Mouse (Mus musculus) thymus, postnatal 10 days (tissue): ENCODE results near the gene Ralgapb.

Experiments
- DNase-seq, 2 experiments: peaks; one replicate each; pipeline ENCODE4 v3.0.0; 2021; ENCODE audit warnings: low spot score in 2 of 2

Ralgapb gene

DNA sequence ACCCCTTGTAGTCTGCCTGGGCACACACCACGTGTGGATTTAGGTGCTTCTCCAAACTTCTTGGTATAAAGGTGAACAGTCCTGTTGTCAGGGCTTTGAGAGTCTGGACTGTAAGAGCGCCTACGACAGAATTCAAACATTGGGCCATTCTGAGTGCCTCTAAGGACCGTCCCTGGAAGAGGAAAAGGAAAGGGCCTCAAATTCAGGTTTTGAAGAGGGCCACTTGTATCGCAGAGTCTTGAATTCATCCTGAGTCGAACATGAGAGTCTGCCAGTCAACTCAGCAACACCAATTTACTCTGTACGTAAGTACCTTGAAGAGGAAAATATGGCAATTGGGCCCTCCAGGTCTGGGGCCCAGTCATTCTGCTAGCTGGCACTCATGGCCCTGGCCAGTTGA lies 6.7 kb upstream of the Ralgapb start:
- DNase-seq, result no peak

DNA sequence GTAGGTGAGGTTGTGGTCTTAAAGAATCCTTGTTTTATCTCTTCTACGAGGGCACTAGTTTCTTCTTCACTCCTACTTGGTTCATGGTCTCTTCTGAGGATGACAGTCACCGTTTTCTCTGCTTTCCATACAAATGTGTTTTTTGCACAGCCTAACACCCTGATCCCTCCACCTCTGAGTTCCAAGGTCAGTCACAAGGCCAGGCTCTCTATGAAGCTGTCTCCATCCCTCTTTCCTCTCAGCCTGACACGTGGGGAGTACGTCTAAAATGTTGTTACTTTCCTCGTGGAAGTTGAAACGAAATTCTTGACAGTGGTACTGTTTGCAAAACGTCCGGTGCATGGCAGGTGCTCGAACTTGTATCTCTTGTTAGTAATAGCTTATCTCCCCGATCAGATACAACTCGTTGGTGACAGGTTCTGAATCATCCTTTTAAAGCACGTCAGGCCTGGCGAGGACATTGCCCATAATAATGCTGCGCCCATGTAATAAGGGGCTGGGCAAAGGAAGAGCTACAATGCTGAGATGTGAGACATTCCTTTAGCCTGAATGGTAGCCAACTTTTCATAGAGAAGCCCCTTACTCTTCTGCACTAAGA lies 552 bp upstream of the Ralgapb start:
- DNase-seq, result no peak

DNA sequence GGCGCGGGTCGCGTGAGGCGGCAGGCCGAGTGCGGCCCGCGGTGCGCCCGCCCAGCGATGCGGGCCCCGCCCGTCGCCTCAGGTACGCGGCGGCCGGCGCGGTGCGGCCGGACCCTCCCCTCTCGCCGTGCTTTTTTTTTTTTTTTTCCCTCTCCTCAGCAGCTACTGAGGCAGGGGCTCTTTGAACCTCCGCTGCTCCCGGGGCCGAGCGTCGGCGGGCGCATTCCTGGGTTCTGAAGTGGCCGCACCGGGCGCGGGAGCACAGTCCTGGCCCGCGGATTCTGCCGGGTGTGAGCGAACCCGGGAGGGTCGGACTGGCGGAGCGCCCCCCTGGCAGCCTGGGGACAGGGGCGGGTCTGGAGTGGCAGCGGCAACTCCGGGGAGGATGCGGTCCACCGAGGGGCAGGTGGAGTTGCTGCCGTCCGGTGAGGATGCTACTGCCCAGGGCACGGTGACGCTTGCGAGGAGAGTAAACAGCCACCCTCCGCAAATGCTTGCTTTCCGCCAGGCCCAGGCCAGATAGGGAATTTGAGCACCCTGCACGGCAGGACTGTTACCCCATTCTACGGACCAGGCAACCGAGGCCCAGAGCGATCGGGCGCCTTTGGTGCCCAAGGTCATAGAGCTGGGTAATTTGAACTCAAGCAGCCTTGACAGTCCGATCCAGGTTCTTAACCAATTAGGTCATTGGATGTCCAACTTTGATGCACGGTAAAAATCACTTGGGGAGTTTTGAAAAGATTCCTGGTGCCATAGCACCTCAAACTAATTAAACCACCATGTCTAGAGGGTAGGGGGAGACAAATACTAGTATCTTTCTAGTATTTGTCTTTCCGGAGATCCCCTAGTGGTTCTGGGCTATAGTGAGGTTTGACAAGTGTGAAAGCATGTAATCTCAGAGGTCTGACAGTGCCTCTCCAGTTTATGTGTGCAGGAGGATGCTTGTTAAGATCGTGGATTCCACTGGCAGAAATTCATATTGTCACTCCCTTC lies 670 bp downstream of the Ralgapb start:
- peak; percentile 37 to 49 for DNase-seq

DNA sequence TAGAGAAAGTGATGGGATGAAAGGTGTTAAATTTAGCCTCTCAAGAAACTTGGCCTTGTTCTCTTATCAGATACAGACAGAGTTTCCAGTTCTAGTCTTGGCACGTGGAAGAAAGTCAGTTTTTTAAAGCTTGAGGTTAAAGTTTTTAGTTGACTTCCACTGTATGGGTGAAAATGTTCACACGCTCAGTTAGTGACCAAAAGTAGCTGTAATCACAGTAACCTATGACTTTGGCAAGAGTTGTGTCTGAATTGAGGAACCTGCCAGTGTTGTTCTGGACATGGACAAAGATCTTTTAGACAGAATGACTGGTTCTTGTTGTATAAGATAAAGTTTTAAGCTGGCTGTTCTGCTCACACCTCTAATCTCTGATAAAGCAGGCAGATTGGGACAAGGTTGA lies 3.6 kb downstream of the Ralgapb start:
- DNase-seq, result no peak

DNA sequence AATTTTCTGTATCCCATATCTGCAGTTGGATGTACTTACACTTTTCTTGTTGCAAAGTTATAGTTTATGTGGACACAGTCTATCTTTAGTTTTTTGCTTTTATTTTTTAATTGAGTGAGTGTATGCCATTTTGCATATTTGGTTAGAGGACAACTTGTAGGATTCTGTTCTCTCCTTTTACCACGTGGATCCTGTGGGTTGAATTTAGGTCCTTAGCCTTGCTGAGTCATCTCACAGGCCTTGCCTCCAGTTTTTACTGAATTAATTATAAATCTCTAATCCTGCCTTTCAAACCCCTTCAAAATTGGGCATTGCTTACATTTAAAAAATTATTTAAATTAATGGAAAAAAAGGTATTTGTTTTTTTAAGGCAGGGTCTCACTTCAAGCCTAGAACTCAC lies 6.2 kb downstream of the Ralgapb start:
- DNase-seq, result no peak

DNA sequence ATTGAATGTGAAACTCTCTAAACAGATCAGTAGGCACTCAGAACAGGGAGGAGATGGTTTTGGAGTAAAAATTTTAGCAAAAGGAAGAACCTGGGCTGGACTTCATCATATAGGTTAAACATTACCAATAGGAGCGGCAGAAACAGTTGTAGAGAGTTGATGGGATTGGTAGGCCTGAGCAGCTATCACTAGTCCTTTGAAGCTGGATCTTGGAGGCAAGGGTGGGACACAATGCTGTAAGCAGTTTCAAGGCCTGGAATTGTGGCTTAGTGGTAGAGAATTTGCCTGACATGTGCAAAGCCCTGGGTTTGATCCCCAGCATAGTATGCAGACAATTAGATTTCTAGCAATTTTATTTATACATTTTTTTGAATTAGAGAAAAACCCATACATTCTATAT lies 9.0 kb downstream of the Ralgapb start:
- DNase-seq, result no peak

DNA sequence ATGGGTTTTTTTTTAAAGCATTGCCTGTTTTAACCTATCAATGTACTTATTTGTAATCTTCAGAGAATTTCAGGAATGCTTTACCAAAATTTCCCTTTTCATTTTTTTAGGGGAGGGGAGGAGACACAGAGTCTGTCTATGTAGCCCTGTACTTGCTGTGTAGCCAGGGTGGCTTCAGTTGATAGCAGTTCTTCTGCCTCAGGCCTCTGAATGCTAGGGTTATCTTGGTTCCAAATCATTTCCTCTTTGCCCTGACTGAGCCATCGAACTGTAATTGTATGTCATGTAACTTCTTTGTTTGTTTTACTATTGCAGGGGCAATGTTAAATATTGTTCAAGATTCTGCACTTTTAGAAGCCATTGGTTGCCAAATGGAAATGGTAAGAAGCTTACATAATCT lies 36.2 kb downstream of the Ralgapb start:
- DNase-seq, result no peak

DNA sequence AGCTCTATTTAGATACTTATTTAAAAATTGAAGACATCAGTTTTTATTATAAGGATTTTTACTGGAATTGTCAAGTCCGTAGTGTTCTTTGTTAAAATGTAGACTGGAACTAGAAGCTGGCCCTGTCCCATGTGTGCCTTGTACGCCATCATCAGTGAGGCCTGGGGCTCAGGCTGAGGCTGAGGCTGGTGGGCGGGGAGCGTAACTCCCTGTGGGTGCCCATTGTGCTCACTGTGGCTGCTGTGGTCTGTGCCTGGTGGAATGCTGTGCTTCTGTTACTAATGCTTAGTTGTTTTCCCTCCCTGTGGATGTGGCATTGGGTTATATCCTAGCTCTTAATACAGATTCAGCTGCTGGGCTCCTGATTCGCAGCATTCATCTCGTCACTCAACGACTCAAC lies 40.2 kb downstream of the Ralgapb start:
- DNase-seq, result no peak

DNA sequence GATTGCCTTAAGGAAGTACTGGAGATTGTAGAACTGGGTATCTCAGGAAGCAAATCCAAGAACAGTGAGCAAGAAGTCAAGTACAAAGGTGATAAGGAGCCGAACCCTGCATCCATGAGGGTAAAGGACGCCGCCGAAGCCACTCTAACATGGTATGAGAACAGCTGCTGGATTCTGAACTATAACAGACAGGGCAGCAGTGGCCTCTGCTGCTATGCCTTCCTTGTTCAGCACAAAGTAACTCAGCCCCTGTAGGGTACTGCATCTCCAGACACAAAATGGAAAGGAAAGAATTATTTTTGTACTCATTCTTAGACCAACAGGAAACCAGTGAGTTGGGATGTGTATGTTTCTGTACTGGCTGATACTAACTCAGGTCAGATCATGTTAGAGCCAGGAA lies 46.8 kb downstream of the Ralgapb start:
- DNase-seq, result no peak

DNA sequence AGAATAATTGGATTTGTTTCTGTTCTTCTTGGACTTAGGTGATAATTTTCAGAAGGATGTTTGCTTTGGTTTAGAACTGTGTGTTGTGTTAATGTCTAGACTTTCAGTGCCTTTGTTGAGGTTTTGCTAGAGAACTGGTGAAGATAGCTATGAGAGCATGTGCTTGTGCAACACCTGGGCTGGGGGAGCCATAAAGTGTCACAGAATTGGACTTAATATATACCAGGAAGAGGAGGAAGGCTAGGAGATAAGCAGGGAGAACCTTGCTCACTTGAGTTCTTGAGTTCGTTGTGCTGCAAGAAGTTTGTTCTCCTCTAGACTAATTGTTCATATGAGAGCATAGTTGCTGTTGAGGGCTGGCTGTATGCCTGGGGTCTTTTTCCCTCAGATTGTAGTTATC lies 48.0 kb downstream of the Ralgapb start:
- no peak for DNase-seq

DNA sequence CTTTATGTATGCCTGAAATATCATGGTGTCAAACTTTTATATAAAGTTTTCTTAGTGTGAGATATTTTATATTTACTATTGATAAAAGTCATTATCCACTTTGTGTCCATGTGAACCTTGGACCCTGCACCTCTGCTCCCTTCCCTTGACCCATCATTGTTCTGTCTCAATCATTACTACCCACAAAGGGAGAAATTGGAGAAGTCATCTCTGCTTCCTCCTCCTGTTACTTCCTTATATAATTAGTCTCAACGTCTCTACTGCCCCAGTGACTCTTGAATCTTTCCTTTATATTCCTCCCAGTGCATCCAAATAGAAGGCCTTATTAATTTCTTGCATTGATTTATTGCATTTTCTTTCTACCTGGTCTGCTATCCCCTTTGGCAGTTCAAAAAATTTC lies 52.8 kb downstream of the Ralgapb start:
- no peak for DNase-seq

DNA sequence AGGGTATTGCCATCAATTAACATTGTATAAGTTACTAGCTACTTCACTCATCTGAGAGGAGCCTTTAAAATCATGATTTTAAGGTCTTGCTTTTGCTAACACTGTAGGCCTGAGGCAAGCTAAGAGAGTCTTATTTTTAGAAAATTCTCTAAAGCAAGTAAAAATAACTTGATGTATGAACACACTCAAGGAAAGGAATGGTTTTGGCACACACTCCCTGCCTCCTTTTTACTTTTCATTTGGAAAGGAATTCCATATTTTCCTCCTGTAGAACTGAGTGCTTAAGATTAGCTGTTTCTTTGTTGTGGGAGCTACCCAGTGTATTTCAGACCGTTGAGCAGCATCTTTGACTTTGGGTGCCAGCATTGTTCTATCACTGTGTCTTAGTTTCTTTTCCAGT lies 64.5 kb downstream of the Ralgapb start:
- DNase-seq, result no peak

DNA sequence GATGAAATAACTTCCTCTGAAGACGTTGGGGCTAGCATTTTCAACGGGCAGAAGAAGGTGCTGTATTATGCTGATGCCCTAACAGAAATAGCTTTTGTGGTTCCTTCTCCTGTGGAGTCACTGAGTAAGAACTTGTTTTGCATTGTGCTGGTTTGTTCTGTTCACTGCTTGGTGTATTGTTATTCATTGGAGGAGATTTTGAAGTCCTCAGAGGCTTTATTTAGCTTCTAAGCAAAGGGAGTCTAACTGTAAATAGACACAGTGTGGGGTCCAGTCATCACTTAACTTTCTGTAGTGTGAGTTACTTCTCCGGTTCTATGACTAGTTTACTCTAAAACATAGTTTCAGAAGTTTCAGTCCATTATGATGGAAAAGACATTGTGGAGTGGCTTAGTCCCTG lies 68.0 kb downstream of the Ralgapb start:
- no peak for DNase-seq

DNA sequence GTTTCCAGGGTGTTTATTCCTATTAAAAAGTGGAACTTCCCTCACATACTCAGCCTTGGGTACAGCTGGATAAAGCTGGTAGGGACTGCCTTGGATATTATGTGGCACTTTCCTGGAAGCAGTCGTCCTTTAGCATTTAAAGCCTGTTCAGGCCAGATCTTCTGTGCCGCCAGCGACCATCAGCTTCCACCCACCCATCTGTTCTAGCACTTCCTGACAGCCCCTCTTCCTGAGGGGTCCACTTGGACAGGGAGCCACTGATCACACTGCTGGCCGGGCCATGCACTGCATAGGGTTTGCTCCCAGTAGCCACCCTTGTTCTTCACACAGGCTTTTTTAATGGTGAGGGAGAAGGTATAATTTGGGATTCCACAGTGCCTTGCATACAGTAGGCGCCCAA lies 88.8 kb downstream of the Ralgapb start:
- DNase-seq, result no peak

DNA sequence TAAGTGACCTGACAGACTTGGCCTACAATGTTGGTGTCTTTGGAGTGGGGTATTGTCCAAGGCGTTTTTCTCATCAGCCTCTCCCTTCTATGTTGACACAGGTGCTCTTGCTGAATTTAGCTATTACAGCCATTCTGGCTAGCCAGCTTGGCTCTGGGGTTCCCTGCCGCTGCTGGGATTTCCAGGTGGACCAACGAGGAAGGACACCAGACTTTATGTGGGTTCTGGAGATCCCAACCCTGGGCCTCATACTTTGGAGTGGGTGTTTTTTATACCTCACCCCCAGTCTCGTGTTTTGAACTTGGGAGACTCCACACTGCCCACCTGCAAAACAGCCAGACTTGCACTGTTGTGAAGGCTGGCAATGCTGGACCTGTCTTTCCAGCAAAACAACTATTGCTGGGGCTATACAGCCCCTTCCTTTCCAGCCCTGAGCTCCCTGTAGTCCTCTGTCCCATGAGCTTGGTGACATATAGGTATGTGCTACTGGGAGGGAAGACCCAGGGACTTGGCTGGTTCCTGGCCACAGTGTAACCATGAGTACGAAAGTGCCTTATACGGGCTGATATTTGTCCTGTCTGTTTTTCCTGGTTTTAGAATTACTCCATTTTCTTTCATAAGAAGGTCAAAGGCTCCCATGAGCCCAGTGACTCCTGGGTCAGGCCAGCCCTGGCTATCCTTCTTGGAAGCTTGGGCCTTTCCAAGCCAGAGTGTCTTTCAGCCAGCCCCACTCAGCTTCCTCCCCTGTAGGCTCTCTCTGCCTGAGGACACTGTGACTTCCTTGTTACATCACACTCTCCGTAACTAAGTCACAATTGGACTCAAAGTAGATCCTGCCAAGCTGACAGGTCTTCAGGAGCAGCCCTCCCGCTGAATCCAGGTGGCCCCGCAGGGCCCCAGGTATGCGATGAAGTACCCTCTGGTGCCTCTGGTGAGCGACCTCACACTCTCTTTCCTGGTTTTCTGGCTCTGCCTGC lies 92.5 kb downstream of the Ralgapb start, which contains the start of gene Adig:
TSS of gene Adig (plus strand) at position 777 of the 977 bp plus-strand sequence.
- DNase-seq, result no peak

DNA sequence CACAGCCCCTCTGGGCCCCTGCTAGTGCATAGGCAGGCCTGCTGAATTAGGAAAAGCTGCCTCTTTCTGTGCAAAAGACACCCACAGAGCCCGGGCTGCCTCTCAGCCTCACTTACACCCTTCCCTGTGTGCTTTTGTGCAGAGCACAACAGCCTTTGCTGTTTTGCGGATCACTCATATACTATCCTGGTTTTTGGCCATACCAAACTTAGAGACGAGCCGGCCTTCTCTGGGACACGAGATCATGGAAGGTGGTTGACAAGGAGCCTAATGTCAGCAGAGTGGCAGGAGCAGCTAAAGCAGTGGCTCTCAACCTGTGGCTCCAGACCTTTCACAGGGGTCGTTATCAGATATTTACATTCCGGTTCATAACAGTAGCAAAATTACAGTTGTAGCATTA lies 93.6 kb downstream of the Ralgapb start:
- no peak for DNase-seq

DNA sequence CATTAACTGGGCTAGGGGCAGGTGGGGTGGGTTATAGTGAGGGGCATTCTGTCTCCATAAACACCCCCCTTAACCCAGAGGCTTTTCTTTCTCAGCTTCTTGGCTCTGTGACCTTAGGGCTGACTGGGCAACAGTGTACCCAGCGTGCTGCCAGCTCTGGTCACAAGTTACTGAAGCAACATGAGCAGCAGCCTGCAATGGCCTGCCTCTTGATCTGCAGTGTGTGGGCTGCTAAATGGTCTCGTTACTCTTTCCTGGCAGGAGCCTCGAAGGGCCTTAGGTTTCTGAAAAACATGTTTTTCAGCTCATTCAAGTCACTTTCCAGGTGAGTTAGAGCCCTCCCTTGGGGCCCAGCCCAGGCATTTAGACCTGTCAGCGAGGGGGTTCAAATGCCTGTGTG lies 94.0 kb downstream of the Ralgapb start:
- no peak for DNase-seq

DNA sequence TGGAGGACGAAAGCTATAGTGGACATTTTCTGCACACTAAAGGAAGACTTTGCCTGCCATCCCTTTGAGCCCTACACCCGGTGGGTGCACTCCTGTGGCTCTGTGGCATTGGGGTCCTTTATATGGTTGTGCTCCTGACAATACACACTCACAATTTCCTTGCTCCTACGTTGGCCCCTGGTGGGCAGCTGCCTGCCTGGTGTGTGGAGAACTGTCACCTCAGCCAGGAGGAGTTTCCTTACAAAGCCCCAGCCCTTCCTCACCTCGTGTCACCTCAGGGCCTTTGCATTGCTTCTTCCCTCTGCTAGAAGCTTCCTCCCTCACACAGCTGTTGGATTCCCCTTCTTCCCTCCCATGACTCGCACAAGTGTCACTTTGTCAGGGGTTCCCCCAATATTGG lies 96.8 kb downstream of the Ralgapb start:
- no peak for DNase-seq

DNA sequence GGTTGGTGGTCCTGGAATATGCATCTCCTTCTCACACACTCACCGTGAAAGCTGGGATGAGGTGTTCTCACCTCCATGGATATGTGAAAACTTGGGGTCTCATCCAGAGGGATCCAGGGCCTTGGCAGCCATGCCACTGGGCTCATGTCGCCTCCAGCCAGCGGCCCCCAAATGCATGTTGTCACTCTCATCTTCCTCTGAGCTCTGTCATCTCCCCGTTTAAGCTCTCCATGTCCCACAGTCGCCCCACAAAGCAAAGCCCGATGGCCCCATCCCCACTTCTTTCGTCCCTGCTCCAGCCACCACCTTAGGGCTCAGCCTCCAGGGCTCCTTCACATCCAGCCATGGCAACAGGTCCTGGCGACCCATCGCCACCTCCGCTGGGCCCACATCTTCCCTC lies 97.4 kb downstream of the Ralgapb start:
- DNase-seq, result no peak

DNA sequence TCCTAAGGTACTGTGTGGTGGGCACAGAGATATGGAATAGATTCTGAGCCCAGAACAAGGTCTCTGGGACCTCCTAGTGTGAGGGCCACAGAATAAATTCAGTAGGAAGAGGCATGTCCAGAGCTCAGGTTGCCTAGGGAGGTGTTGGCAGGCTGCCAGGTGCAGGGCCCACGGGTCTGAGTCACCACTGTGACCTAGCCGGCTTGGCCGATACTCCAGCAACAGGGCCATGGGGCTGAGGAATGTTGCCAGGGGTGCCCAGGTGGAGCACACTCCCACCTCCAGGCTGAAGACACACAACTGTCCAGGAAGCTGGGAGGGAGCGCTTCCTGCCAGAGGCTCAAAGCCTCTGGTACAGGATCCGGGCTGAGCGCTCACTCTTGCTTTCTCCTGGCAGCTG lies 101.0 kb downstream of the Ralgapb start:
- no peak for DNase-seq

DNA sequence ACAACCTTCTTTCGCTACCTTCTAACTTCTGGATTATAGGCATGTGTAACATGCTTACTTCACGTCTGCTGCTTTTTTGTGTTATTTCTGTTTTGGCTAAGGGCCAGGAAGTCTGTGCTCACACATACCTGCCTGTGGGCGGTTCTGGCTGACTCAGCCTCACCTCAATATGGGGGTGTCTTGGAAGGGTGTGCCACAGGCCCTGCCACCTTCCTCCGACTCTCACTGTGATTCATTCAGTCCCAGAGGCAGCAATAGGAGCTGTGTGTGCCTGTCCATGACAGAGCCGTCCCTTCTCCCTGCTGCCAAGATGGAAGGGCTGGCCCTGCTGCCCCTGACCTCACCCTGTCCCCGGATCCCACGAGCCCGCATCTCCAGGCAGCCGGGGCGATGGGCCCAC lies 102.9 kb downstream of the Ralgapb start, which contains the start of gene Arhgap40:
TSS of gene Arhgap40 (plus strand) at position 269 of the 400 bp plus-strand sequence.
- DNase-seq, result no peak

DNA sequence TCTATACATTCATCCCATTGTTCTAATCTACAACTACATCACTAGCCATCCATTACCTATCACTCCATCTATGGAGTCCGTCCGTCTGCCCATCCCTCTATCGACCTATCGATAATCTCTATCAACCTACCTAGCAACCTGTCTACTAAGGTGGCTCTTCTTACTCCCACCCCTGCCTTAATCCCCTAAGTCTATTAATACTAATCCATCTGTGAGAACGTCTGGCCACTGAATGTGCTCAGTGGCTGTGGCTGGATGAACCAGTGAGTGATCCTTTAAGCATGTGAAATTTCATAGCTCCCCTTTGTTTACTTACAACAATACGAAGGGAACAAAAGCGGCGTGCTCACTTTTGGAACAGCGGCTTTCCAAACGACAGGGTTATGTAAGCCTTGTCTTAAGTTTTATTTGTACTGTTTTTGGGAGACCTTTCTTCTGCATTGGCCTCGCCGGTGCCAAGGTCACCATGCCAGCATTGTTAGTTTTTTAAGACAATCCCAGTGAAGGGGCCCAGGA lies 104.2 kb downstream of the Ralgapb start:
- no peak for DNase-seq
